Mouse (Mus musculus) thymus, adult 2 months (tissue): ENCODE results near the gene Hcn4.

Experiments used
- CTCF ChIP-seq: fragments of 200-500 bp; IDR thresholded peaks from 2 replicates; pipeline ENCODE4 v1.5.1; 2012; ENCODE audit warnings: mild to moderate bottlenecking, control low read depth, low read length, moderate library complexity, borderline replicate concordance; ENCODE audit not compliant: control insufficient read depth, poor library complexity, insufficient read depth; ENCODE audit errors: extremely low read depth
- POLR2A ChIP-seq: fragments of 200-500 bp; IDR thresholded peaks from 2 replicates; pipeline ENCODE4 v1.6.1; 2012; ENCODE audit warnings: mild to moderate bottlenecking, low read length, control low read depth, moderate library complexity; ENCODE audit not compliant: control insufficient read depth, poor library complexity, insufficient read depth; ENCODE audit errors: extremely low read depth

DNA sequence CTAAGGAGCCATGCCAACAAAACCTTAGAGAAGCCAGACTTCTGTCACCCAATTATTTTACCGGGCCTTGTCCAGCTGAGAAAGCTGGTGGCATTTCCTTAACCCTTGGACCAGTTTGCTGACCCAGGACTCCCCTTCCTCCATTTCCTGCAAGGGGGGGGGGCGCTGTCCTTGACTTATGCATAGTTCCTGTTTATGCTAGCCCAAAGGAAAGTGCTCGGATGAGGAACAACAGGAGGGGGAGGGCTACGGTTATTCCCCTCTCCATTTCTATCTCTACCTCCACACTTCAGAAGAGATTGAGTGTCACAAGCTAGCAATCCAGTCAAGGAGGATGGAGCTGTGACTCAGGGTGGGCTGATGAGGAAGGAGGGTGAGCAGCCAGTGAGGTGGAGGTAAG, 20.9 kb upstream of the Hcn4 start:
- no peak for TF ChIP-seq POLR2A
- no peak for TF ChIP-seq CTCF
